Mouse (Mus musculus): ENCODE measurements around the gene Iqub. TPM values are rescaled to one million over a fixed set of nuclear protein-coding genes. Genes with fewer than 3 reads are reported as not detected.

The Iqub gene
- total RNA-seq, 1 experiment from 2014 or later: 0.10 TPM

DNA sequence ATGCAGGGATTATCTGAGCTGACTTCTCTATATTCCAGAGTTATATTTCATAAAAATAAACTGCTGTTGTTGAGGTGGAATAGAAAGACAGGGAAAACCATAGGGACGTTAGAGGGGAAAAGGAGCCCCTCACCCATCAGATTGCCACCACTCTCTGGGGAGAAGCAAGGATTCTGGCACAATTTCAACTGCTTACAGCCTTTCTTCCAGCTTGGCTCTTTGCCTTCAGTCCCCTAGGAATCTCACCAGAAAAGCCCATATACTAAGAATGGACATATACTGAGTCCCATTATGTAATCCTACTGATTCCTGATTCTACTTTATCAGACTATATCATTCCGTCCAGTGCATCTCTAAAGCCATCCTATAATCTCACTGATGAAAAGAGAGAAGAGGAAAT lies 10.7 kb downstream of the Iqub start:
- no peak for ATAC-seq (replicated peaks; ENCODE audit: insufficient number of reproducible peaks, low FRiP score, low TSS enrichment, poor library complexity, severe bottlenecking)

DNA sequence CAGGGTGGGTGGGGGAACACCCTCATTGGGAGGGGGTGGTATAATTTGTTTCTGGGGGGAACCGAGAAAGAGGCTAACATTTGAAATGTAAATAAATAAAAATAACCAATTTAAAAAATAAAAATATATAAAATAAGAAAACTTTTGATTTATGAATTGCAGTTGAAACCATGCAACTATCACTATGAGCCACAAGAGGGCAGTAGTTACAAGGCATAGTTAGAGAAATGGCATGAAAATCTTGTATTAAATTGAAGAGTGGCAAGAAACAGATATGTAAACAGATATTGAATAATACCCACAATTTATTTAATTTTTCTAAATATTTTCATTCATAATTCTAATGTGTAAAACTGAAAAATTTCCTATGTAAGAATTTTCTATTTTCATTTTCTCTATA lies 24.5 kb downstream of the Iqub start:
- ATAC-seq (replicated peaks; ENCODE audit: insufficient number of reproducible peaks, low FRiP score, low TSS enrichment, poor library complexity, severe bottlenecking): no peak

DNA sequence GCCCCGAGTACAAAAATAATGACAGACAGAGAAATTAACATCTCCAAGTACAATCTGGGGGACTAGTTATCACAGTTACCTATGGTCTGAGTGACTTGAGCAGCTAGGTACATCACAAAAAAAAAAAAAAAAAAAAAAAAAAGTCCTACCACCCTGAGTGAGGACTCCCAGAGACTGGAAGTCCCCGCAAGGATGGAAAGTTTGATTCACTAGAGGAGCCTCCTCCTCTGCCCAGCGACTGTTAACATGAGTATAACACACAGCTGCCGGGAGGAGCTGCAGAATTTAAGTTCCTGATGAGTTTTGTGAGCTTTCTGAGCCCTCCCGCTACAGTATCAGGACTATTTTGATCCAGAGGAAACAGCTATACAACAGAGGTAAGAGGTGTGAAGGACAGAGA lies 28.3 kb downstream of the Iqub start:
- no peak for ATAC-seq (replicated peaks; ENCODE audit: insufficient number of reproducible peaks, low FRiP score, low TSS enrichment, poor library complexity, severe bottlenecking)

DNA sequence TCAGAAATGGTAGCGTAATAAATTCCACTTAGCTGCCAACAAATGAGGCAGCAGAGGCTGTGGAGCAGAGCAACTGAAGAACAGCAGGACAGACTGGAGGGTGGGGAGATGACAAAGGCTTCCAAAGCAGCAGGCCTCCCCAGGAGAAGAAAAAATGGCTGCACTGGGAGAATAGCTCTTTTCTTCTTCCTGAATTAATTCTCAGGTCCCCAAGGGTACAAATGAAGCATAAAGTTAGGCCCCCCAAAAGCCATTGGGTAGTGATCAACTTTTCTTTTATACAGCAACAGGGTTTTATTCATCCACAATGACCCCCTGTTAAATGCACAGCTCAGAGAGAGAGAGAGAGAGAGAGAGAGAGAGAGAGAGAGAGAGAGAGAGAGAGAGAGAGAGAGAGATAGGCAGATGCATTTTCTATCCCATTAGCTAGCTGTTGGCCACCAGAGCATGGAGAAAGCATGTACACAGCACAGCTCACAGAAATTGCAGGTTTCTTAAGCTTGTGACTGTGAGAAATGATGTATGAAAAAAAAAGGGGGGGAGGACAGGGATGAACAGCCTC lies 44.2 kb downstream of the Iqub start:
- ATAC-seq (replicated peaks; ENCODE audit: insufficient number of reproducible peaks, low FRiP score, low TSS enrichment, poor library complexity, severe bottlenecking): no peak

DNA sequence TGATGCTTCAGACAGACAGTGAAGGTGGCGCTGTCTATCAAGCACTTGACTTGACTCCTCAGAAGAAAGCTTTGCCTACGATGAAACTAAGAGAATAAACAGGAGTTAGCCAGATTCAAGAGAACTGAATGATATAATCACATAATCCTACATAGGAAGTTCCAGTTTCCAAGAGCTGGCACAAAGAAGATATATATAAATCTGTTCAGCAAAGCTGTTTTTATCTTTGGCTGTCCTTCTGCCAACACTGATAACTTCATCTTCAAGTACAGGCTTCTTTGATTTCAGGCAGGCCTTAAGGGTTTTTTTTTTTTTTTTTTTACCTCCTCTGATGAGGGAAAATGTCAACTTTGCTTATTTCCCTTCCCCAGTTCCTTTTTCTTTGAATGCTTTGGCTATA lies 44.7 kb downstream of the Iqub start:
- no peak for ATAC-seq (replicated peaks; ENCODE audit: insufficient number of reproducible peaks, low FRiP score, low TSS enrichment, poor library complexity, severe bottlenecking)

DNA sequence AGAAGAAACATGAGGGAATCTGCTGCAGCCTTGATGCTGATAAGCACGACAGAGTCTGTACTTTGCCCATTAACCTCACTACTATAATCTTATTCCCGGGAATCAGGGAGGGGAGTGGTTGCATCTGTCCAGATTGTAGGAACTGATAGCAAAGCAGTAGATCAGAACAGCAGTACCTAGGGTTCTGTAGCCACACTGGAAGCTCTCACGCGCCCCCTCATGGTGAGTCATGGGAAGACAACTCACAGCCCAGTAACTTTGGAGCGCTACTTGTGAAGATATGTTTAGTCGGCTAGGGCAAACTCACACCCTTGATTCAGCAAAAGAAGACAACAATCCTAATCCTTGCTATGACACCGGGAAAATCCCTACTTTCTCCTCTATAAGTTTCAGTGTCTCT lies 58.8 kb downstream of the Iqub start:
- ATAC-seq (replicated peaks; ENCODE audit: insufficient number of reproducible peaks, low FRiP score, low TSS enrichment, poor library complexity, severe bottlenecking): no peak

DNA sequence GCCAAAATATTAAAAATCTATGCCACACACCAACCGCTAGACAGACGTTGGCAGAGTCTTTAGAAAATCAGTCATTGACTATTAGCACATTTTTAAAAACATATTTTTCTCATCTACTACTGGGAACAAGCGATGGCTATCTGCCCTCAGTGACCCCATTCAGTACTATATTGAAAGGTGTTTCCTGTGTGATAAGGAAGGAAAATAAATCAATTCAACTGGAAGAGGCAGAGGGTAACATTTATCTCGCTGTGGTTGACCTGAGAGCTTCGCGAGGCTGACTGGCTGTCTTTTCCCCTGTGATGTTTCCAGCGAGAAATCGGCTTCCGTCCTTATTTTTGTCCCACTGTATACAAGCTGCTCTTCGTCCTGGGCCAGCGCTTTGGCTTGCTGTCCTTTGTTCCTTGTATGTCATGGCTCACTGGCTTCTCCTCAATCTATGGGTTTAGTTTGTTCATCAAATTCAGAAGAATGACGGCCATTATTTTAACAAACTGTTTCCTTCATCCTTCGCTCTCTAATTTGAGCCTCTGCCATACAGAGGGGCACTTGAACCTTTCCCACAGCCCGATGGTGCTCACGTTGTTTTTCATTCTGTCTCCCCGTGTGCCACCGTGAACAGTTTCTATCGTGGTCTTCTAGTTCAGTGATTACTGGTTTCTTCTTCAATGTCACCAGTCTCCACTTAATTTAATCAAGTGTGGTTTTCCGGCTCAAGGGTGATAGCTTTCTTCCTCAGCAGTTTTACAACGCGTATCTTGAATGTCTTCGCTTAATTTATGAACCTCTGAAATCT lies 63.6 kb downstream of the Iqub start:
- ATAC-seq (replicated peaks; ENCODE audit: insufficient number of reproducible peaks, low FRiP score, low TSS enrichment, poor library complexity, severe bottlenecking): no peak

DNA sequence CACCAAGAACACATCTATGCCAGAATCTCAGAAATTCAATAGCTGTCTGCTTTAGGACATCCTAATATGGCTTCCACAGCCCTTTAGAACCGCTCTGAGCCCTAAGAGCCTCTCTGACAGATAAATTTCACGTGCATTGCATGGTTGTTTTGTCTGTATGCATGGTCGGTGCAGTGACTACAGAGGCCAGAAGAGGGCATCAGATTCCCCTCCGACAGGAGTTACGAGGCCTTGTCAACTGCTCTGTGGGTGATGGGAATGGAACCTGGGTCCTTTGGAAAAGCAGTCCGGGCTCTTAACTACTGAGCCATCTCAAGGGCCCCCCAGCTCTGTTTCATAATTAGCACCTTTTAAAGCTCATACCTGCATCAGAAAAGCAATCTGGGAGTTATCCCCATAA lies 64.6 kb downstream of the Iqub start:
- no peak for ATAC-seq (replicated peaks; ENCODE audit: insufficient number of reproducible peaks, low FRiP score, low TSS enrichment, poor library complexity, severe bottlenecking)

DNA sequence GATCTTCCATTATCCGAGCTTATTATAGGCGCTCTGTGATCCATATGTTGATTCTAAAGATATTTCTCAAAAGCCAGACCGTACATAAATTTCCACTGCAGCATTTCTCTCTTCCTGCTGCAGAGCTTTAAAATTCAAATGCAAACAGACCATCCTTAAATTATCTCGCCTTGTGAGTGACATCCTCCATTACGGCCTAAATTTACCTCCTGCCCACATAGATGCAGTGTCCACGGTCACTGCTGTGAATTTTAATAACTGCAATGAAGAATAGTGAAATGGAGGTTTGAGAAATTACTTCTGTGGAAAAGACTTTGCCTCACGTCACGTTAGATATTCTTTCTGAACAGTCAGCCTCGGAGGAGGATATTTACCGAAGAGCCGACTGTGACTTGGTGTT lies 98.8 kb downstream of the Iqub start:
- ATAC-seq (replicated peaks; ENCODE audit: insufficient number of reproducible peaks, low FRiP score, low TSS enrichment, poor library complexity, severe bottlenecking): no peak

DNA sequence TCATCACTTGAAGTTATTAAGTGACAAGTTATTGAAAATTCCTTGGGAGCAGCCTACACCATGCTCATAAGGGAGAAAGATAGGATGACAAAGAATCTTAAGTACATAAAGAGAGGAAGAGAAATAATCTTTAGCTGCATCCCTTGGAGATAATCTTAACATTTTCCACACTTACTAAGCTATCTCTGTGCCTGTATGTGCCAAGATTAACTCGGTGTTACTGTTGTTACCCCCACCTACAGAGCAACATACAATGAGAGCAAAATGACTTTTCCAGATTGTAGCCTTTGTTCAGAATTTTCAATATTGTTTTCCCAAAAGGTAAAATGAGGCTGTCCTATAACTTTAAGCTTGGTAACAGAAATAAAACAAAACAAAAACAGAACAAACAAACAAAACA lies 99.4 kb downstream of the Iqub start:
- ATAC-seq (replicated peaks; ENCODE audit: insufficient number of reproducible peaks, low FRiP score, low TSS enrichment, poor library complexity, severe bottlenecking): no peak

DNA sequence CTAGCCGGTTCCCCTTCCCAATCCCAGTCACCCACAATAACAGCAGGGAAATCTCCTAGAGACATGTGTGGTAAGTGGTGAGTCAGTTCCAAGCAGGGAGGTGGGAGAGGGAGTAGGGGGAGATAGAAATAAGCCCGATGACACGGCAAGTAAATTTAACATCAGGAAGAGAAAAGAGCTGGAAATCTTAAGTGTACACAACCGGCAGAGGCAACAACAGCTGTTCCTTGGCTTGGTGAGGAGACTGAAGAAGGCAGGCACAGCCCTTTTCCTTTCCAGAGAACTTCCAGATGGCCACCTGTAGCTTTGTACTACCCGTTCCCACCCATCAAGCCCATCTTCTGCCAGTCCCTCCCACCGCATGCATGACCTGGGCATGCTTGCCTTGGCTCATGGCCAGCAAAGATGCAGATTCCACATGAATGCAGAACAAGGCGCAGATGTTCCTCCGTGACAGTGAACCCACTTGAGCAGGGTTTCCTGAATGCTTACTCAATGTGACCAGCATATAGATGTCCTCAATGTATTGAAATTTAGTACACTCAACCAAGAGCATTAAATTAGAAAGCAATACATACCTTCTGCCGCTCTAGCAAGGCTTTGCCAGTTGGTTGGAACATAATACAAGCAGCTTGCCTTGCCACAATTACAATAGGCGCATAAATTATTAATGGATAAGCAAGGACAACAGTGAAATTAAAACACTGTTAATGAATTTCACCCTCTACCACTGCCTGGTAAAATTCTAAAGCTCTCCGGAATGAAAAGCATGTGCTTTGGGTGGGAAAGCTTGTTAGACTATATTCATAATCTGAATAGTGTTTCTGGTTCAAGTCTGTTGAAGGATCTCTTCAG lies 106.1 kb downstream of the Iqub start:
- no peak for ATAC-seq (replicated peaks; ENCODE audit: insufficient number of reproducible peaks, low FRiP score, low TSS enrichment, poor library complexity, severe bottlenecking)

DNA sequence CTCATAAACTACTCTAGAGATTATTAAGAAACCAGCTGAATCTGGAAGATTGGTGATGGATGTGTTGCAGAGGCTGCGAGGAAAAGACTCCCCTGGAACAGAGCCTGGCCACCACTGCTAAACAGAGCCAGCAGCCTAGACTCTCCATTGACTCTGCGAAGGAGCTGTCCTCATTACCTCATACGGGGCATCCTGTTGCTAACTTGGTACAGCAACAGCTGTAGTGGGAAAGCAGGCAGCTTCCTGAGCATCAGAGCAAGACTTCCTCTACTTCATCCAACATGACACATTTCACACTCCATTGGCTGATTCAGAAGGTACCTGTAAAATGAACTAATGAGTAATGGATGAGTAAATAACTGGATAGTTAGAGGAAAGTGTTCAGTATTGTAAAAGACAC lies 107.1 kb downstream of the Iqub start:
- ATAC-seq (replicated peaks; ENCODE audit: insufficient number of reproducible peaks, low FRiP score, low TSS enrichment, poor library complexity, severe bottlenecking): no peak

DNA sequence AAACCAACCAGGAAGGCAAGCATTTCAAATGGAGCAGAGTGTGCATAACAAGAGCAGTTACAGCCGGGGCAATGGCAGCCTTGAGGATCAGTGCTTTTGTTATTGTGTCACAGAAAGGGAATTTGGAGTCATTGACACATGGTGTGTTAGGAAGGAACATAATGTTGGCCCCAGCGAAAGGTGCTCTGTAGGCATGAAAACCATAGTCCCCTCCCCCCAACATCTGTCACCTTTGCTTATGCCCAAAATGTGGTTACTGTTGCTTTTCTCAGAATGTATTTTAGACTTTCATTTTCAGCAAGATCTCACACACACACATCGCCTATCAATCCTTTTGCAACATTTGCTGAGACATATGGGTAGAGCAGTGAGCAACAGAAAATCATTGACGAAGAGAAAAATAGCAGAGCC lies 117.6 kb downstream of the Iqub start:
- no peak for ATAC-seq (replicated peaks; ENCODE audit: insufficient number of reproducible peaks, low FRiP score, low TSS enrichment, poor library complexity, severe bottlenecking)

Other genes with a start within 250 kb of the Iqub start
- gene Ndufa5, start 12.9 kb upstream of the Iqub start, total RNA-seq (2017): 116 to 157 TPM (median 129 TPM) in 3 replicates
- gene Asb15, start 13.1 kb upstream of the Iqub start, total RNA-seq (2017): not detected in 3 replicates
- not detected in 3 replicates for gene Lmod2, start 82.7 kb upstream of the Iqub start, total RNA-seq (2017)
- 6.4 to 20.8 TPM (median 13.4 TPM) in 3 replicates for gene Wasl, start 149.9 kb upstream of the Iqub start, total RNA-seq (2017)
- 0.39 TPM in 1 of 3 replicates, not detected in the others for gene Hyal6, start 218.2 kb upstream of the Iqub start, total RNA-seq (2017)
- gene Hyal4, start 233.3 kb upstream of the Iqub start, total RNA-seq (2017): not detected in 3 replicates

All from monocyte, adult 5-6 weeks (primary cell).